Mouse (Mus musculus) heart, embryonic 12.5 days (tissue): Measurements from ENCODE around the gene Nusap1. TPM values are rescaled to one million over a fixed set of nuclear protein-coding genes. Genes with fewer than 3 reads are reported as not detected.

Experiments
- ATAC-seq: fragments of 200-750 bp; cut with Nextera tagmentation; 2 replicates; pipeline ENCODE4 v1.8.0; 2017; ENCODE audit warnings: moderate TSS enrichment, moderate library complexity; ENCODE audit not compliant: insufficient number of reproducible peaks, low FRiP score
- H3K27ac ChIP-seq: fragments of 300-500 bp; sonication (generic); 2 replicates; pipeline ENCODE4 v1.5.1; 2016; ENCODE audit warnings: mild to moderate bottlenecking, moderate library complexity; ENCODE audit not compliant: poor library complexity, severe bottlenecking
- H3K27me3 ChIP-seq: fragments of 300-500 bp; sonication (generic); replicated peaks from 2 replicates; pipeline ENCODE4 v1.6.1; 2016; ENCODE audit warnings: mild to moderate bottlenecking, moderate library complexity
- H3K36me3 ChIP-seq: fragments of 300-500 bp; sonication (generic); 2 replicates; pipeline ENCODE4 v1.6.1; 2016; ENCODE audit warnings: mild to moderate bottlenecking, moderate library complexity
- H3K4me1 ChIP-seq: fragments of 300-500 bp; sonication (generic); replicated peaks from 2 replicates; pipeline ENCODE4 v1.6.1; 2016; ENCODE audit warnings: mild to moderate bottlenecking
- H3K4me2 ChIP-seq: fragments of 300-500 bp; sonication (generic); 2 replicates; pipeline ENCODE4 v1.6.1; 2016; ENCODE audit warnings: mild to moderate bottlenecking, moderate library complexity
- H3K4me3 ChIP-seq: fragments of 300-500 bp; sonication (generic); 2 replicates; pipeline ENCODE4 v1.5.1; 2016; ENCODE audit warnings: mild to moderate bottlenecking
- H3K9ac ChIP-seq: fragments of 300-500 bp; sonication (generic); 2 replicates; pipeline ENCODE4 v1.6.1; 2016; ENCODE audit warnings: mild to moderate bottlenecking, moderate library complexity
- H3K9me3 ChIP-seq: fragments of 300-500 bp; sonication (generic); replicated peaks from 2 replicates; pipeline ENCODE4 v1.6.1; 2016; ENCODE audit warnings: mild to moderate bottlenecking, moderate library complexity
- WGBS: fragments of 180-500 bp; shearing (Covaris S2); methylation state at CpG from one replicate; pipeline ENCODE4 v1.1.7; 2016; 5-methylcytosine and 5-hydroxymethylcytosine counted together
- polyA plus RNA-seq: library from polyadenylated mRNA; unstranded; fragments of >200 nt; fragmentation: Nextera tagmentation; extraction: Ambion mirVana; gene quantifications from 2 replicates; pipeline ENCODE4 v1.2.1, GENCODE M21; 2016

The Nusap1 gene
- polyA plus RNA-seq, 1 experiment from 2014 or later: 51.6 TPM

DNA sequence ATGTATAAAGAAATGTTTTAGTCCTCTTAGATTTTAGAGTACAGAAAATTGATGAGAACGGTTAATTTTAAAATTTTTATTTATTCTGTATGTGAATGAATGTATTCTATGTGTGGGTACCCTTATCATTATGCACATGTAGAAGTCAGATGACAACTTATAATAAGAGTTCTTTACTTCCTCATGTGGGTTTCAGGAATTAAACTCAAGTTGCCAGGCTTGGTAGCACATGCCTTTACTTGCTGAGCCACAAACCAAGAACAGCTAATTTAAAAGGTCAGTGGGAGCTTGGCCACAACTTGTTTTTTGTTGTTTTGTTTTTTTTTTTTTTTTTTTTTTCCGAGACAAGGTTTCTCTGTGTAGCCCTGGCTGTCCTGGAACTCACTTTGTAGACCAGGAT is 76.7 kb downstream of the Nusap1 start:
- ATAC-seq: no peak
- Histone ChIP-seq H3K4me3 (no peak overlapping the region), H3K27ac (no peak overlapping the region), H3K4me1 (peaks cover 8% of the 10 kb centered on the region), H3K9ac (no peak overlapping the region), H3K27me3 (no peaks in the 10 kb centered on the region), H3K9me3 (no peaks in the 10 kb centered on the region), H3K36me3 (peaks cover 18% of the 10 kb centered on the region), H3K4me2 (no peak overlapping the region)
- 87% methylated on average over 2 of the region's 2 CpGs for WGBS

DNA sequence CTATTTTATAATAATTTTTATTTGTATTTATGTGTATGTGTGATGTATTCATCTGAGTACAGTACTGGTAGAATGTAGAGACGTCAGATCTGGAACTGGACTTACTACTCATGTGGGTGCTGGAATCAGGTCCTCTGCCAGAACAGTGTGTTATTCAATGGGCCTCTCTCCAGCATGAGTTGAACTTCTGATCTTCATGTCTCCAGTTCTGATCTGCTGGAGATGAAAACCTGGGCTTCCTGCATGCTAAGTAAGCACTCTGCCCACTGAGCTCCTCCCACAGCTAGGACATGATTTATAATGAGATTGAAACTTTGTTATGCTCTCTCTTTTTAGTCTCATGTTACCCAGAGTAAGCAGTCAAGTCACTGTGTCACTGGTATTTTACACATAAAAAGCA is 78.0 kb downstream of the Nusap1 start:
- H3K27me3 ChIP-seq: no peaks in the 10 kb centered on the region
- peaks cover 20% of the 10 kb centered on the region for H3K36me3 ChIP-seq
- WGBS: 88% methylated on average over 1 of the region's 1 CpGs
- no peak overlapping the region for H3K27ac ChIP-seq
- no peak overlapping the region for H3K4me2 ChIP-seq
- no peak overlapping the region for H3K9ac ChIP-seq
- no peaks in the 10 kb centered on the region for H3K4me1 ChIP-seq
- H3K9me3 ChIP-seq: no peaks in the 10 kb centered on the region
- H3K4me3 ChIP-seq: no peak overlapping the region
- ATAC-seq: no peak

DNA sequence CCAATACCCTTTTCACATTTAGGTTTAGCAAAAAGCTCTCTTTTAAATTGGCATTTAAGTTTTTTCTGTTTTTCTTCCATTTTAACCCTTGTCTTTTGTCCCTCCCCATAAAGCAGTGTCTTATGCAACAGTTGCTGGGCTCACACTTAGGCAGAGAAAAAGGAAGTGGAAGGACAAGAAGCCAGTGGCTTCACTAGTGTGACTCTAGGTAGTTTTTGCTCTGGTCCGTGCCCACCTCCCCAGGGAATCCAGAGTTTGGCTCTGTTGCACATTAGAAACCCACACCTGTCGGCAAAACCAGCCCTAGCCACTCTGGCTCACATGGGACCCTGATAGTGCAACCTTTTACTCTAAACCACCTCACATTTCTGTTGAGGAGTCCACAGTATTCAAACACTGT is 80.4 kb downstream of the Nusap1 start:
- Histone ChIP-seq H3K4me1 (no peaks in the 10 kb centered on the region), H3K9me3 (no peaks in the 10 kb centered on the region), H3K4me3 (no peak overlapping the region), H3K27me3 (no peaks in the 10 kb centered on the region), H3K4me2 (no peak overlapping the region), H3K36me3 (peaks cover 17% of the 10 kb centered on the region), H3K27ac (no peak overlapping the region), H3K9ac (no peak overlapping the region)
- ATAC-seq: no peak
- WGBS: 86% methylated on average over 2 of the region's 2 CpGs

DNA sequence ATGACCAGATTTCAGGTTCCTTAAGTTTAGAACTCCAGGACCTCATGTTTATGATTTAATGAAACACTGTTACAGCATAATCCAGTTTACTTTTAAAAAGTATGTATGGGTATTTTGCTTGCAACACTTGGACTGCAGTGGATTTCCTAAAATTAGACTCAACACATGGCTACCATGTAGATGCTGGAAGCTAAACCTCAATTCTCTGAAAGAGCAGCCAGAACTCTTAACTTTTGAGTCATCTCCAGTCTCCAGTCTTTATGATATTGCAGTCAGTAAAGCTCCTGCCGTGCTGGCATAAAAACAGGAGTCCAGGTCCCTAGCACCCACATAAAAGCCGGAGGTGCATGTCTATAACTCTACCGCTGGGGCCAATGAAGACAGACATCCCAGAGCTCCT is 81.9 kb downstream of the Nusap1 start:
- no peaks in the 10 kb centered on the region for H3K9me3 ChIP-seq
- no peaks in the 10 kb centered on the region for H3K4me1 ChIP-seq
- WGBS: 96% methylated on average over 3 of the region's 3 CpGs
- no peaks in the 10 kb centered on the region for H3K27me3 ChIP-seq
- ATAC-seq: no peak
- no peak overlapping the region for H3K4me2 ChIP-seq
- H3K9ac ChIP-seq: no peak overlapping the region
- H3K27ac ChIP-seq: no peak overlapping the region
- no peak overlapping the region for H3K4me3 ChIP-seq
- peaks cover 22% of the 10 kb centered on the region for H3K36me3 ChIP-seq

Other genes starting within 250 kb of the Nusap1 start
- gene Ino80, start 140.6 kb upstream of the Nusap1 start, polyA plus RNA-seq: 3.8 and 4.0 TPM in 2 replicates
- 0.22 and 0.36 TPM in 2 replicates for gene Exd1, start 70.7 kb upstream of the Nusap1 start, polyA plus RNA-seq
- 47.0 and 47.2 TPM in 2 replicates for gene Chp1, start 70.6 kb upstream of the Nusap1 start, polyA plus RNA-seq
- 24.3 and 28.3 TPM in 2 replicates for gene Oip5, start 171 bp downstream of the Nusap1 start, polyA plus RNA-seq
- gene Ndufaf1, start 44.5 kb downstream of the Nusap1 start, polyA plus RNA-seq: 54.8 and 56.7 TPM in 2 replicates
- gene Rtf1, start 56.8 kb downstream of the Nusap1 start, polyA plus RNA-seq: 34.2 and 34.7 TPM in 2 replicates
- gene Itpka, start 124.0 kb downstream of the Nusap1 start, polyA plus RNA-seq: 3.0 and 3.1 TPM in 2 replicates
- gene Ltk, start 142.1 kb downstream of the Nusap1 start, polyA plus RNA-seq: 0.13 and 0.17 TPM in 2 replicates
- gene Rpap1, start 169.2 kb downstream of the Nusap1 start, polyA plus RNA-seq: 22.8 and 23.9 TPM in 2 replicates
- gene Tyro3, start 179.4 kb downstream of the Nusap1 start, polyA plus RNA-seq: 9.2 and 10.7 TPM in 2 replicates